Mouse (Mus musculus) macrophage (primary cell): Measurements from ENCODE around the gene Ctnna2. TPM values are rescaled to one million over a fixed set of nuclear protein-coding genes. Genes with fewer than 3 reads are reported as not detected.

Experiments used
- H3K27ac ChIP-seq: fragments of 350-480 bp; formaldehyde crosslinking; 2 replicates; pipeline ENCODE4 v1.9.0; 2021
- H3K36me3 ChIP-seq: fragments of 350-480 bp; formaldehyde crosslinking; 2 replicates; pipeline ENCODE4 v1.9.0; 2021; ENCODE audit errors: inconsistent target
- H3K4me3 ChIP-seq: fragments of 350-480 bp; formaldehyde crosslinking; 2 replicates; pipeline ENCODE4 v1.9.0; 2021; ENCODE audit errors: inconsistent target
- H3K79me2 ChIP-seq: fragments of 350-480 bp; formaldehyde crosslinking; 2 replicates; pipeline ENCODE4 v1.9.0; 2021; ENCODE audit errors: inconsistent target
- WGBS: methylation state at CpG from one replicate; pipeline ENCODE4 v1.1.7; 2026; ENCODE audit warnings: inconsistent platforms; ENCODE audit not compliant: missing documents; 5-methylcytosine and 5-hydroxymethylcytosine counted together
- polyA plus RNA-seq: library from polyadenylated mRNA; stranded (reverse); fragments of 250-400 nt; gene quantifications from 3 replicates; pipeline ENCODE4 v1.2.4, GENCODE M21; 2018; ENCODE audit warnings: inconsistent platforms

The Ctnna2 gene
- polyA plus RNA-seq, 1 experiment from 2014 or later: not detected

DNA sequence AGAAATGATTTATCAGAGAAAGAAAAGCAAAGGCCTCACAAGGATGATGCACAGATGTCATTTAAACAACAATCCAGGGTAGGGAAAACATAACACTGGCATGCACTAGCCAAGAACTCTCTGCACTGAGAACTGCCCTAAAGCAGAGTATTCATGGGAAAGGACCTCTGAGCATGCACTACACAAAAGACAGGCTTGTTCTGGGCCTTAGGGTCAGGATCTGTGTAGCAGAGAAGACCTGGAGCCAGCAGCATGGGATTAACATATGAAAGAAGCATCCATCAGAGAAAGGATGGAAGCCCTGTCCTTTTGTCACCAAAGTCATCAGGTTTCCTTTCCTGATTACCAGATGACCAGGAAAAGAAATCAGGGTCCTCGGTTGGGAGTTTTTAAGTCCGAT, 780.1 kb downstream of the Ctnna2 start:
- H3K4me3 ChIP-seq: no peak overlapping the region
- no peak overlapping the region for H3K27ac ChIP-seq
- no peaks in the 10 kb centered on the region for H3K79me2 ChIP-seq
- 80% methylated on average over 2 of the region's 2 CpGs for WGBS
- H3K36me3 ChIP-seq: no peaks in the 10 kb centered on the region

DNA sequence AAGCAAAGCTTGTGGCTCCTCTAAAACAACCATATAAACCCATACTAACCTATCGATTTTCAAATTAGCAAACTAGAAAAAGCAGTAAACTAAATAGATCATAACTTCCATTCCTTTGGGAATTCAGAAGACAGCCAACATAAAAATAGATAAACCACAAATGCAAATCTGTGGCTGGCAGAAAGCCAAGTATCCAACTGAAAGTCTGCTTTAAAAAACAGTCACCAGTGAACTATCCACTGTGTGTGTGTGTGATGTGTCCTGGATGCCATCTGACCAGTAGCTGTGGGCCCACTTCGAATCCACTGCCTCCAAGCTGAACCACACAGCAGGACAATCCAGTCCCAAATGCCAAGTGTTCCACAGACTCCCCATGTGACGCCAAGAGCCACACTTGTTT, 782.8 kb downstream of the Ctnna2 start:
- H3K36me3 ChIP-seq: no peaks in the 10 kb centered on the region
- H3K4me3 ChIP-seq: no peak overlapping the region
- WGBS: 75% methylated on average over 3 of the region's 3 CpGs
- H3K79me2 ChIP-seq: no peaks in the 10 kb centered on the region
- H3K27ac ChIP-seq: no peak overlapping the region

DNA sequence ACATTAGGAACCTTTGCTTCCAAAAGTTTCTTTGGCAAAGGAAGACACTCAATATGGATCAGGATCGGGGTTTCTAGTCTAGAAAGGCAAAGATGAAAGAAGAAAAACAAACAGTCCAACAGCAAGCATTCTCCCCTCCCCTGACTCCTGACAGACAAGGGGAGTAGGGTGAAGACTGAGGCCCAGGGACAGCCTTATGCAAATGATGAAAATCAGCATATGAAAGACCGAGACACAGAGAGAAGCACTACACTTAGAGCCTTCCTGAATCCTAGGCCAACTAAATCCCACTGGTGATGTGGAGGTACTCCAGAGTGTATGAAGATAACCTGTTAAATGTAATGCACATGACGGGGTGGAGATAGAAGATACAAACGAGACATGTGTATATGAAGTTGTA, 787.9 kb downstream of the Ctnna2 start:
- WGBS: 94% methylated on average over 4 of the region's 4 CpGs
- Histone ChIP-seq H3K27ac (no peak overlapping the region), H3K36me3 (no peaks in the 10 kb centered on the region), H3K4me3 (no peak overlapping the region), H3K79me2 (no peaks in the 10 kb centered on the region)

DNA sequence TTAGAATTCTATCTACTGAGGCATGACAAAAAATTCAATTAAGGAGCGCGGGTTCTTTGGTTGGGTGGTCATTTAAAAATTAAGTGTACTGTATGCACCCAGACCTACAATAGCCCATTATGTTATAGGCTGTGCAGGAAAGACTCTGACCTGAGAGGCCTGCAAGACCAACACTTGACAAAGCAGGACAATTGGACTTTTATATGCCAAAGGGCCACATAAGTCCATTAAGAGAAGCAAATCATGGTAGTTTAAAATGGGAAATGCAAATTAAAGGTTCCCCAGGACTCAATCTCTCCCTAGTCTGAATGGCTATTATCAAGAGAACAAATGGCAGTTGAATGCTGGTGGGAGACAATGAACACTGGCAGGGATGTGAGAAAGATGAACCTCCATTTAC, 790.9 kb downstream of the Ctnna2 start:
- Histone ChIP-seq H3K79me2 (no peaks in the 10 kb centered on the region), H3K4me3 (no peak overlapping the region), H3K27ac (no peak overlapping the region), H3K36me3 (no peaks in the 10 kb centered on the region)
- 100% methylated on average over 2 of the region's 2 CpGs for WGBS

DNA sequence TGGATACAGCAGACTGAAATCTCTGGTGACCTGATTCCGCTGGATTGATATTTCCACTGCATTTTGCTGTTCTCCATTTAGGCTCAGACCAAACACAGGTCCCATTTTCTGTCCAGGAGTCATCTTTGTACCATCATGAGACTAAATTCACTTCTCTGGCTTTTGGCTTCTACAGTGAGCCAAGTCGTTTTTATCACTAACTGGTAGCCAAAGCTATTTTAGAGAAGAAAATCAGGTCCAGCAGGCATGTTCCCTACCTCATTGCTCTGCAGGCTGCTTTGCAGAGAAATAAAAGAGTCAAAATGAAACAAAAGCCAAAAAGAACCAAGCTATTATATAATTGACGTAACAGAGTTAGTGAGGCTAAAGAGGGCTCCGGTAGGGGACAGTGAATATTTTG, 793.7 kb downstream of the Ctnna2 start:
- Histone ChIP-seq H3K27ac (no peak overlapping the region), H3K36me3 (no peaks in the 10 kb centered on the region), H3K79me2 (no peaks in the 10 kb centered on the region), H3K4me3 (no peak overlapping the region)
- 79% methylated on average over 4 of the region's 4 CpGs for WGBS

DNA sequence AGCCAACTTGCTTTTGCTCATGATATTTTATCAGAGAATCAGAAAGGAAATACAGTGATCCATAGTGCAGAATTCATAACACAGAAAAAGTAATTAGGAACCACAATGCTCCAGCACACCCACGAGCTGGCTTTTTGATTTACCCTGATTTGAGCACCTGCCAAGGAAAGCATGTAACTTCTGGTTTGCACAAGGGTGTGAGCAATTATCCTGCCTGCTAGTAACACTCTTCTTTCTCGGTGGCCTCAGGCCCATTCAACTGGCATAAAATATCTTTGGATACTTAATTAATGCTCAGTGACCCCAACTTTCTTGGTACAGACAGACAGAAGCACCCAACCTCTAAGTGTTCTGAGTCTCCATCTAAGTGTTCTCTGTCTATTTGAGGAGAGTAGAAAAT, 794.6 kb downstream of the Ctnna2 start:
- WGBS: 53% methylated on average over 2 of the region's 2 CpGs
- Histone ChIP-seq H3K4me3 (no peak overlapping the region), H3K36me3 (no peaks in the 10 kb centered on the region), H3K27ac (no peak overlapping the region), H3K79me2 (no peaks in the 10 kb centered on the region)

DNA sequence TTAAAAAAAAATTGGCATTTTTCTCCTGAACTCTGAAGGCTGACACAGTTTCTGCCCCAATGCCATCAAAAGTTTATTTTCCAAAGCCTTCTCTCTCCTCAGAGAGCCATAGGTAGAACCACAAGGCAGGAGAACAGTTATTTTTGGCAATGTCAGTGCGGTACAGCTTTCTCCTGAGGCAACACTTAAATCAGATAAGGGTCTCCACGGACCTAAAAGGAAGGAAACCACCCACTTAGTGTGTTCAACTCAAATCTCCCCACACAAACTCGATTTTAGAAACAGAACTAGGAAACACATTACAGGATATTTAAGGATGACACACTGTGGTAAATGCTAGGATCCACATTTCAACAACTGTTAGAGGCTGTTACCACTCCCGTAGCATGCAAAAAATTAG, 803.7 kb downstream of the Ctnna2 start:
- H3K36me3 ChIP-seq: no peaks in the 10 kb centered on the region
- no peaks in the 10 kb centered on the region for H3K79me2 ChIP-seq
- no peak overlapping the region for H3K4me3 ChIP-seq
- WGBS: 1% methylated on average over 4 of the region's 4 CpGs
- no peak overlapping the region for H3K27ac ChIP-seq

DNA sequence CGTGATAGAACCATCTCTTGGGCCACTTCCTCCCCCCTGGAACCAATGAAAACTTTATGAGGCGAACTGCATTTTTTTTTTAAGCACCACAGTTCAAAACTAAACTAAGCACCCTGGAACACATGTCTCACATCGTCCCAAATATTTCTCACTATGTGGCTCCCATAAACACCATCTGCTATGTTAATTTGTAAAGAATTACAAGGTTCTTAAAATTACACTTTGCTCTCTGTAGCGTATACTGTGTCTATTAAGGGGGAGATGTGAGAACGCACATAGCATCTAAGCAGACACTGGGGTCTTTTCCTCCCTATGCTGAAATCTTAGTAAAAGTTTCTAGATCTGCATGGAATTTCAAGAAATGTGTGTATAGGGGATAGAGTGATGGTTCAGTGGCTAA, 822.5 kb downstream of the Ctnna2 start:
- Histone ChIP-seq H3K79me2 (no peaks in the 10 kb centered on the region), H3K4me3 (no peak overlapping the region), H3K27ac (no peak overlapping the region), H3K36me3 (no peaks in the 10 kb centered on the region)
- WGBS: 83% methylated on average over 5 of the region's 5 CpGs

DNA sequence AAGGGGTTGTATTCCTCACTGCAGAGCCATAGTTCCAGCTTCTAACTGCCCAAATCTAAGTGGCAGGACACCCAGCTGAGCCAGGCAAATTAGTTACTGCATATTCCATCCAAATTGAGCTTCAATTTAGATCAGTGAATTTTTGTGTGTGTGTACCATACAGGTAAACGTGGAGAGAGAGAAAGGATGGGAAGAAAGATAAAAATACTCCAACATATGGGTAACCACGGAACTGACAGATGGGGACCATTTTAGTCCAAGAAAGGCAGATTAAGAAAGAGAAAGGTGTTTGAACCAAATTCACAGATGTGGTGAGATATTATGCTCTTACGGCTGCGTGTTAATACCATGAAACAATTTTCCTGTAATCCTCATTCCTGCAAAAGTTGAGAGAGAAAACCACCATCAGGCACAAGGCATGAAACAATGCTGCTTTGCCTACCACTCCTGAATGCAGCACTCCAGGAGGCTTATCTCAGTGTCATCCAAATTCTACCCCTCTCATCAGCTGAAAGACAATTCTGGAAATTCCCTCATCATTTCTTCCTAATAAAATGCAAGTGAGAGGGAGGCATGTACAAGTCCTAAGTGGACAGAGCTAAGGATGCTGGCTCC, 840.1 kb downstream of the Ctnna2 start:
- no peak overlapping the region for H3K4me3 ChIP-seq
- H3K79me2 ChIP-seq: no peaks in the 10 kb centered on the region
- WGBS: 83% methylated on average over 4 of the region's 4 CpGs
- H3K27ac ChIP-seq: no peak overlapping the region
- no peaks in the 10 kb centered on the region for H3K36me3 ChIP-seq

DNA sequence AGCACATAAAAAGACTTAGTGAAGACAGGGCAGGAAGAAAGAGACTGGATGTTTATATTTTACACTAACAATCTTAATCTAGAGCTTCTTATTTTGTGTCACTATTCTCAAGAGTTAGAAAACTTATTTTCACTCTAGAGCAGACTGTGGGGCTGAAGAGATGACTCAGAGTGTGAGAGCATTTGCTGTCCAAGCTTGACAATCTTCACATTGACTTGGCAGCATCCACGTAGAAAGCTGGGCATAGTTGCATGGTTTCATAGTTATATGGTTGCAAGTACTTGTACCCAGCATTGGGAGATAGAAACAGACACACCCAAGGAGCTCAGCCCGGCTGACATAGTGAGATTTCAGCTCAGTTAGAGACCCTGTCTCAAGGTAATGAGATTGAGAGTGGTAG, 858.6 kb downstream of the Ctnna2 start:
- Histone ChIP-seq H3K27ac (no peak overlapping the region), H3K36me3 (no peaks in the 10 kb centered on the region), H3K79me2 (no peaks in the 10 kb centered on the region), H3K4me3 (no peak overlapping the region)
- WGBS: 72% methylated on average over 2 of the region's 2 CpGs

DNA sequence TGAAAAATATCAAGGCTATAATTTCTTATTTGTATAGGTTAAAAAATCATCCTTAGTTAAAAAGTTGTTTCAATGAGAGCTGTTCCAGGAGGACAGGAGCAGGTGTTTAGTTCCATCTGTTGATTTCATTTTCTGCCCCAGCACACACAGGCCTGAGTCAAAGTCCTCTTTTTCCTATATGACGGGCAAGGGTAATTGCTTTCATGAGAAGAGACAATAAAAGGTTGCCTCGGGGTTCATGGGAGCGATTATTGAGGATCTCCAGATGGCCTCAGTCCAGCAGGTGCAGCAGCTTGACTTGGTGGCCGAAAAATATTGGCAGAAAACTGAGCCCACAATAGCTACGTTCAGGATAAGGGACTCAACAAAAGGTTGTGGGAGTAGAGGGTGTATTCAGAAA, 859.0 kb downstream of the Ctnna2 start:
- H3K36me3 ChIP-seq: no peaks in the 10 kb centered on the region
- no peak overlapping the region for H3K4me3 ChIP-seq
- WGBS: 85% methylated on average over 4 of the region's 5 CpGs
- H3K79me2 ChIP-seq: no peaks in the 10 kb centered on the region
- H3K27ac ChIP-seq: no peak overlapping the region

DNA sequence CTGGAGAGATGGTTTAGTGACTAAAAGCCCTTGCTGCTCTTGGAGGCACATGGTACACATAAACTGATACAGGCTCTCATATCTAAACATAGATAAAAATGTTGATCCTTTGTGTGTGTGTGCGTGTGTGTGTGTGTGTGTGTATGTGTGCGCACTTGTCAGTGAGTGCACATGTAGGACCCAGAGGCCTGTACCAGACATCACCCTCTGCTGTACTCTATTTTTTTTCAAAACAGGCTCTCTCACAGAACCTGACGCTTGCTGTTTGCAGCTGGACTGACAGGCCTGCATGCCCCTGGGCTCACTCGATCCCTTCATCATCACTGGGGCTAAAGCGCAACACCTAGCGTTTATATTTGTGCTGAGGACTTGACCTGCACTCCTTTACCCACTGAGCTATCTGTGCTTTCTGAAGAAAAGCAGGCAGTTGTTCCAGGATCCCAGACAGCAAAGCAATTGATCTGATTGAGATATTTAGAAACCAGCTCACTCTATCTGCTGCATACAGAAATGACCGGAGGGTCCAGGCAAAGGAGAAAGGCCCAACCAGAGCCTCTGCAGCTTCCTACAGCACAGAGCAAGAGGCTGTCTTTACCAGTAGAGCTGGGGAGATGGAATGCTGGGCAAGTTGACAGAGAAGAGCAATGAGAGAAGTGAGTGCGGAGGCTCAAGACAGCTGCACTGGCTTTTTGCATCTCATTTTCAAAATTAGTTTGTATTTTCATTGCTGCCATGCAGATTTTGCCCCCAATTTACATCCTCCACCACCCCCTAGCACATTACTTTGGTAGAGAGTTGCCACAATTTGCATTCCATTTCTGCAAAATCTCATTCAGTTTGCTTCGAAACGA, 870.2 kb downstream of the Ctnna2 start:
- 89% methylated on average over 10 of the region's 10 CpGs for WGBS
- Histone ChIP-seq H3K79me2 (no peaks in the 10 kb centered on the region), H3K4me3 (no peak overlapping the region), H3K27ac (no peak overlapping the region), H3K36me3 (no peaks in the 10 kb centered on the region)

DNA sequence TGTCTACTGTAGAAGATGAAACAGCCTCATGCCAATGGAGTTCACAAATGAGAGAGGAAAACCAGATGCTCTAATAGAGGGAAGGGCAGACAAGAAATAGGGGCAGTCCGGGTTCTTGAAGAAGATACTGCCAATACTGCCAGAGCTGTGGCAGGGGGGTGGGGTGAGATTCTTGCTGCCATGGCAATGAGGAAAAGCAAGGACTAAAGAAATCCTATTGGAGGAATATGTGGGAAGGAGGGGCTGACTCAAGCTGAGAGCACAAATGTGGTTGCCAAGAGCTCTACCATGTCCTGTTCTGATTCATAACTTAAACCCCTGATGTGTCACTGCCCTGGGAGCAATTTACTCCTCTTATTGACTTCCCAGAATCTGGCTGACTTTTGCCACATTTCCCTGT, 878.5 kb downstream of the Ctnna2 start:
- 7% methylated on average over 1 of the region's 1 CpGs for WGBS
- Histone ChIP-seq H3K4me3 (no peak overlapping the region), H3K27ac (no peak overlapping the region), H3K36me3 (no peaks in the 10 kb centered on the region), H3K79me2 (no peaks in the 10 kb centered on the region)

DNA sequence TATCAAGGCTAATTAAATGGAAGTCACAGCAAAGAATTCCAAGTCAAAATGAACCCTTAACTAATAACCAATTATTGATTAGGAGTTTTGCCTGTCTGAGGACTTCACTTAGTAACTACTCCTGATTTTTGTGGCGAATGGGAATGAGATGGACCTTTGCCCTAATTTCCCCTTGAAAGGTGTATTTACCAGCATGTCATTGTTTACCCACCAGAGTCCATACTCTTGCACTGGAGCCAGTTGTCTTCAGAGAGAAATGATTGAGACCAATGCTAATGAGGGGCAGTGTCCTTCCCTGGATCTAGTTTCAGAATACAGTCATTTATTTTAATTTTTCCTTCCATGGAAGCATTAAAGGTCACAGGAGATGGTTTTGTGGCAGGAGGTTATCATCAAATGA, 881.0 kb downstream of the Ctnna2 start:
- Histone ChIP-seq H3K4me3 (no peak overlapping the region), H3K36me3 (no peaks in the 10 kb centered on the region), H3K79me2 (no peaks in the 10 kb centered on the region), H3K27ac (no peak overlapping the region)
- 85% methylated on average over 1 of the region's 1 CpGs for WGBS

DNA sequence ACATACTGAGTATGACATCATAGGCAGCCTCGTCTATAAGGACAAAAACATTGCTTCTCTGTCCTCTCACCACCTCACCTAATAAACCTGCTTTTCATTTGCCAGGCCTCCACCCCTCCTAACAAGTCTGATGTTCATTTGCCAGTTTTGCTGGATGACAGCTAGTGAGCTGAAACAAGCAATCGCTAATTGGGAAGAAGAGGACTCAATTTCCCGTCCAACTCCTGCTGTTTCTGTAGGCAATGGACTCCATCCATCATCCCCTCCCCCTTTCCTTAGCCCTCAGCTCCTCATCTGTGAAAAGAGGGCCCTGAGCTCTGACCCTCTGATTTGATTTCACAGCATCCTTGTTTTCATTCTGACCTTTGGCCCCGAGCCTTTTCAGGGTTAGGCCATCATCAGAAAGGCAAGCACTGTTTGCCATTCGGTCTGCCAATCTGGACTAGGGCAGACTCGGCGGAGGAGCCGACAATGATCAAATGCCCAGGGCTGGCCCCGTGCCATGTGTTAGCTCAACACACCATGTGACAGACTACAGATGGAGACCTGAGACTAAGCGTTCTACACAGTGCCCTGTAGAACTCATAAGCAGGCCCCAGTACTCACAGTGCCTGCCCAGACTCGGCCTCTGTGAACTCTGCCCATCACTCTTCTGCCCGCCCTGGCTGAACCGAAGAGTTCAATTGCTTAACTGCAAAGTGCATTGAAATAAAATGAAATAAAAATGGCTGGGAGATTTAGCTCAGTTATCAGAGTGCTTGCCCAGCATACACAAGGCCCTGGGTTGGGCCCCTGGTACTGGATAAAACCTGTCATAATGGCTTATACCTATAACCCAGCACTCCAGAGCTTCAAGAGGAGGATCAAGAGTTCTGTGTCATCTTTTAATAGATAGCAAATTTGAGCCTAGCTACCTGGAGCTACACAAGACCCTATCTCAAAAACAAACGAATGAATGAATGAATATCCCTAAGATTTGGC, 903.8 kb downstream of the Ctnna2 start:
- H3K4me3 ChIP-seq: no peak overlapping the region
- WGBS: 91% methylated on average over 14 of the region's 14 CpGs
- no peaks in the 10 kb centered on the region for H3K36me3 ChIP-seq
- no peaks in the 10 kb centered on the region for H3K79me2 ChIP-seq
- no peak overlapping the region for H3K27ac ChIP-seq
